Mouse (Mus musculus): ENCODE measurements around the gene Arid3b. TPM values are rescaled to one million over a fixed set of nuclear protein-coding genes. Genes with fewer than 3 reads are reported as not detected.

Arid3b gene
- polyA plus RNA-seq, 1 experiment, result 93.0 TPM

DNA sequence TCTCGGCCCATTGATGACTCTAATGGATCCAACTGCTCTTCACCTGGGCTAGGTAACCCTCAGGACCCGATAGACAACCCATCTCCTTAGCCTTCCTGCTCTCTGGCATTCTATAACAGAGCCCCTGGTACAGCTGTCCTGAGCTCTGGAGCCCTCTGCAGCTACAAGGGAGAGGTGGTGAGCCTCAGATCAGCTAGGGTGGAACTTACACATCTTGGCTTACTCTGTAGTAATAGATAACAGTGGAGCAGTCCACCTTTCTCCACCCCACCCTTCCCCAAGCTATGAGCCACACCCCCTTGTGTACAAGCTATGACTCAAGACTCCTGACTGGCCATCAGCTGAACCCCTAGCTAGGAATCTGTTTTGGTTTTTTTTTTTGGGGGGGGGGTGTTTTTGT lies 65.8 kb downstream of the Arid3b start:
- no peak for TF ChIP-seq EP300 (IDR thresholded peaks at IDR 0.05; ENCODE audit: insufficient read depth, low read depth, low read length)
- no peak for TF ChIP-seq POLR2A (IDR thresholded peaks at IDR 0.05; ENCODE audit: insufficient read depth, low read length)
- TF ChIP-seq CTCF (IDR thresholded peaks at IDR 0.05; ENCODE audit: low read depth, low read length), result no peak
- no peak overlapping the region for H3K4me3 ChIP-seq (ENCODE audit: low read depth, low read length)
- H3K36me3 ChIP-seq (ENCODE audit: control insufficient read depth, insufficient read depth, low read length, poor library complexity, severe bottlenecking), result no peaks in the 10 kb centered on the region
- H3K4me1 ChIP-seq (ENCODE audit: control insufficient read depth, insufficient read depth, low read length), result no peaks in the 10 kb centered on the region
- no peak overlapping the region for H3K27ac ChIP-seq (ENCODE audit: insufficient read depth, low read length)
- no peaks in the 10 kb centered on the region for H3K27me3 ChIP-seq (ENCODE audit: control insufficient read depth, insufficient read depth, low read length, poor library complexity, severe bottlenecking)
- no peak overlapping the region for H3K9ac ChIP-seq (ENCODE audit: low read depth, poor library complexity, severe bottlenecking)
- no peaks in the 10 kb centered on the region for H3K9me3 ChIP-seq (replicated peaks; ENCODE audit: control insufficient read depth, insufficient read depth, low read length, poor library complexity, severe bottlenecking)

GRCm38 (mm10) chr9:57770214-57770613 lies 66.4 kb downstream of the Arid3b start:
- Histone ChIP-seq H3K4me1 (ENCODE audit: control insufficient read depth, insufficient read depth, low read length) (no peaks in the 10 kb centered on the region), H3K27ac (ENCODE audit: insufficient read depth, low read length) (no peak overlapping the region), H3K9me3 (replicated peaks; ENCODE audit: control insufficient read depth, insufficient read depth, low read length, poor library complexity, severe bottlenecking) (no peaks in the 10 kb centered on the region), H3K27me3 (ENCODE audit: control insufficient read depth, insufficient read depth, low read length, poor library complexity, severe bottlenecking) (no peaks in the 10 kb centered on the region), H3K4me3 (ENCODE audit: low read depth, low read length) (no peak overlapping the region), H3K9ac (ENCODE audit: low read depth, poor library complexity, severe bottlenecking) (no peak overlapping the region), H3K36me3 (ENCODE audit: control insufficient read depth, insufficient read depth, low read length, poor library complexity, severe bottlenecking) (no peaks in the 10 kb centered on the region)
- TF ChIP-seq POLR2A (IDR thresholded peaks at IDR 0.05; ENCODE audit: insufficient read depth, low read length), result no peak

DNA sequence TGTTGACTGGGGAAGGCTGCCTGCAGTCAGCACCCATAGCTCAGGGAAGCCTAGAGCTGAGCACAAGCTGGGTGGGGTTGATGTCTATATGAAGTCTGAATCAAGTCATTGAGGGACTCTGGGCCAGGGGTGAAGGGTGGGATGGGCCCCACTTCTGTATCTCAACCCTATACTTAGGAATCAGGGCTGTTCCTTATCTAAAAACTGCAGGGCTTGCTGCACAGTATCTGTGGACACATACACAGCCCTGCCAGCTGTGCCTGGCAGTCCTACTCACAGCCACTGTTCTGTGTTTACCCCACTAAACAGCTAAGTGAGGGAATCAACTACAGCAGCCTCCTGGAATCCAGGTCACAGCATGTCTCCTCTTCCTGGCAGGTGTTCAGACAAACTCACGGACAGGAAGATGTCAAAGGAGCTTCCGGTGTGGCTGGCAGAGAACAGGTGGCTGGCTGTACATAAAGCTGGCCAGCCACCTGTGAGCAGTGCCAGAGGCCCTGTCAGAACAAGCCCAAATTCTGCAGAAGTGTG lies 67.0 kb downstream of the Arid3b start:
- TF ChIP-seq POLR2A (IDR thresholded peaks at IDR 0.05; ENCODE audit: insufficient read depth, low read length) (no peak), EP300 (IDR thresholded peaks at IDR 0.05; ENCODE audit: insufficient read depth, low read depth, low read length) (no peak), CTCF (IDR thresholded peaks at IDR 0.05; ENCODE audit: low read depth, low read length) (no peak)
- no peaks in the 10 kb centered on the region for H3K9me3 ChIP-seq (replicated peaks; ENCODE audit: control insufficient read depth, insufficient read depth, low read length, poor library complexity, severe bottlenecking)
- H3K27me3 ChIP-seq (ENCODE audit: control insufficient read depth, insufficient read depth, low read length, poor library complexity, severe bottlenecking), result no peaks in the 10 kb centered on the region
- H3K27ac ChIP-seq (ENCODE audit: insufficient read depth, low read length), result no peak overlapping the region
- H3K9ac ChIP-seq (ENCODE audit: low read depth, poor library complexity, severe bottlenecking), result no peak overlapping the region
- H3K36me3 ChIP-seq (ENCODE audit: control insufficient read depth, insufficient read depth, low read length, poor library complexity, severe bottlenecking), result no peaks in the 10 kb centered on the region
- no peak overlapping the region for H3K4me3 ChIP-seq (ENCODE audit: low read depth, low read length)
- H3K4me1 ChIP-seq (ENCODE audit: control insufficient read depth, insufficient read depth, low read length), result no peaks in the 10 kb centered on the region

GRCm38 (mm10) chr9:57767231-57767630 lies 69.4 kb downstream of the Arid3b start:
- TF ChIP-seq POLR2A (IDR thresholded peaks at IDR 0.05; ENCODE audit: insufficient read depth, low read length) (no peak), EP300 (IDR thresholded peaks at IDR 0.05; ENCODE audit: insufficient read depth, low read depth, low read length) (no peak), CTCF (IDR thresholded peaks at IDR 0.05; ENCODE audit: low read depth, low read length) (no peak)
- Histone ChIP-seq H3K27me3 (ENCODE audit: control insufficient read depth, insufficient read depth, low read length, poor library complexity, severe bottlenecking) (no peaks in the 10 kb centered on the region), H3K4me3 (ENCODE audit: low read depth, low read length) (no peak overlapping the region), H3K4me1 (ENCODE audit: control insufficient read depth, insufficient read depth, low read length) (peaks cover 2% of the 10 kb centered on the region), H3K9ac (ENCODE audit: low read depth, poor library complexity, severe bottlenecking) (no peak overlapping the region), H3K9me3 (replicated peaks; ENCODE audit: control insufficient read depth, insufficient read depth, low read length, poor library complexity, severe bottlenecking) (no peaks in the 10 kb centered on the region), H3K36me3 (ENCODE audit: control insufficient read depth, insufficient read depth, low read length, poor library complexity, severe bottlenecking) (no peaks in the 10 kb centered on the region), H3K27ac (ENCODE audit: insufficient read depth, low read length) (no peak overlapping the region)

DNA sequence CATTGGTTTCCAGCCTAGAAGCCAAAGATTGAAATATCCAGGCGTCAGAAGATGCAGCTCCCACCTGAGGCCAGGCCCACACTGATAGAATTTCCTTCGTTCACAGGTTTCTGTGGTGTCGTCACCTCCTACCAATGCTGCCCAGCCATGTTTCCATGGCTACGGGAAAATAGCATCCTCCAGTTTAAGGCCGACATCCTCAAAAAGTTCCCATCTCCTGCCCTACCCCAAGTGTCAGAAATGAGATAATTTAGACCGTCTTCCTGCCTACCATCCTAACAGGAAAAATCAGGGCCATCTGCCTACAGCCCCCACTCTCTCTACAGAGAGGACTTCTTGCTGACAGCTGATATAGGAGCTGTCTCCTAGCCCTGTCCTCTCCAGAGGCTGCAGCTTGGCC lies 70.2 kb downstream of the Arid3b start:
- Histone ChIP-seq H3K27ac (ENCODE audit: insufficient read depth, low read length) (no peak overlapping the region), H3K27me3 (ENCODE audit: control insufficient read depth, insufficient read depth, low read length, poor library complexity, severe bottlenecking) (no peaks in the 10 kb centered on the region), H3K9ac (ENCODE audit: low read depth, poor library complexity, severe bottlenecking) (peak overlapping the region; percentile 87; the same call in 1 of the 2 replicates), H3K4me1 (ENCODE audit: control insufficient read depth, insufficient read depth, low read length) (peaks cover 2% of the 10 kb centered on the region), H3K9me3 (replicated peaks; ENCODE audit: control insufficient read depth, insufficient read depth, low read length, poor library complexity, severe bottlenecking) (no peaks in the 10 kb centered on the region), H3K36me3 (ENCODE audit: control insufficient read depth, insufficient read depth, low read length, poor library complexity, severe bottlenecking) (no peaks in the 10 kb centered on the region), H3K4me3 (ENCODE audit: low read depth, low read length) (peak overlapping the region; percentile 88; the same call in 1 of the 2 replicates)
- no peak for TF ChIP-seq POLR2A (IDR thresholded peaks at IDR 0.05; ENCODE audit: insufficient read depth, low read length)
- TF ChIP-seq CTCF (IDR thresholded peaks at IDR 0.05; ENCODE audit: low read depth, low read length), result no peak
- TF ChIP-seq EP300 (IDR thresholded peaks at IDR 0.05; ENCODE audit: insufficient read depth, low read depth, low read length), result no peak

GRCm38 (mm10) chr9:57765364-57766351 lies 70.9 kb downstream of the Arid3b start, which contains the start of gene Clk3:
Gene Clk3 (minus strand): TSS chr9:57765860.
- no peaks in the 10 kb centered on the region for H3K27me3 ChIP-seq (ENCODE audit: control insufficient read depth, insufficient read depth, low read length, poor library complexity, severe bottlenecking)
- peak within 1 kb of the TSS; percentile 87 for H3K9ac ChIP-seq (ENCODE audit: low read depth, poor library complexity, severe bottlenecking)
- H3K27ac ChIP-seq (ENCODE audit: insufficient read depth, low read length), result no peak within 1 kb of the TSS
- H3K4me1 ChIP-seq (ENCODE audit: control insufficient read depth, insufficient read depth, low read length), result peaks cover 2% of the 10 kb centered on the region
- H3K9me3 ChIP-seq (replicated peaks; ENCODE audit: control insufficient read depth, insufficient read depth, low read length, poor library complexity, severe bottlenecking), result no peaks in the 10 kb centered on the region
- TF ChIP-seq POLR2A (IDR thresholded peaks at IDR 0.05; ENCODE audit: insufficient read depth, low read length) (no peak), CTCF (IDR thresholded peaks at IDR 0.05; ENCODE audit: low read depth, low read length) (no peak), EP300 (IDR thresholded peaks at IDR 0.05; ENCODE audit: insufficient read depth, low read depth, low read length) (no peak)
- peaks cover under 1% of the 10 kb centered on the region; the same call in 1 of the 2 replicates for H3K36me3 ChIP-seq (ENCODE audit: control insufficient read depth, insufficient read depth, low read length, poor library complexity, severe bottlenecking)
- H3K4me3 ChIP-seq (ENCODE audit: low read depth, low read length), result peak within 1 kb of the TSS; percentile 88

Measured in ES-Bruce4 (cell line).